Mouse (Mus musculus): ENCODE data around the gene Sfxn3. TPM values are rescaled to one million over a fixed set of nuclear protein-coding genes. Genes with fewer than 3 reads are reported as not detected.

Gene Sfxn3
- polyA plus RNA-seq, 1 experiment: 90.5 TPM

DNA sequence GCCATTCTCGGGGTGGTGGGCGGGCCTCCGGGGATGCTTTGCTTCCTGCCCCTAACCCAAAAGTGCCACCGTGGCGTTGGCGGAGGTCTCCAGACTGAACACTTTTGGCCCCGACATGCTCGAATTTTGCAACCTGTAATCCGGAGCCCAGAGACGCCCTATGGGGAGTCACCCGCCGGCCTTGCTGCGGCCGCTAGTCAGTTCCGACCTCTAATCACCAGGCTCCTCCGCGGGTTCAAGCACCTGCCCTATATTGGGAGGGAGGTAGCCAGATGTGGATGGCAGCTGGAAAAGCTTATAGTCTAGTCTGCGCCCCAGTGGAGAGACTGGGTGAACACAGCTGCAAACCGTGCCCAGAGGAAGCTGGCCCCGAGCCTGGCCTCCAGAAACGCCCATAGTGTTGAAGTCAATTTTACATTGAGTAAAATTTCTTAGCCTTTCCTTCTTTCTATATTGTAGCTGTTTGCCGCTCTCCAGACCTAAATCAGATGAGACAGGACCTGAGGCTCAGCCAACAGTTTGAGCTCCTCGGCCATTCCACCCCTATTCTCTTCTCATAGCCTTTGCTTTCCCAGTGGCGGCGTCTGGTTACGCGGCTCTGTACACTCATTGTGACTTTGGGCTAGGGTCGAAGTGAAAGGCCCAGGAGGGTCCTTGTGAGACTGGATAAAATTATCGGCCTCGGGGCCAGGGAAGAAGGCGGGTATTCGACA is 28.2 kb downstream of the Sfxn3 start:
- H3K27ac ChIP-seq (ENCODE audit: insufficient read depth, low read length): peak overlapping the region; percentile 65
- H3K4me1 ChIP-seq (ENCODE audit: control insufficient read depth, insufficient read depth, low read length): peaks cover 7% of the 10 kb centered on the region; the same call in 1 of the 2 replicates
- H3K4me3 ChIP-seq (replicated peaks; ENCODE audit: insufficient read depth, low read depth, low read length): peak overlapping the region; percentile 89
- DNase-seq: peak in 1 of 2 experiments; percentile 41
- WGBS: 6% methylated on average over 32 of the region's 32 CpGs
- H3K27me3 ChIP-seq (ENCODE audit: control insufficient read depth, insufficient read depth, low read length): no peaks in the 10 kb centered on the region
- TF ChIP-seq POLR2A (IDR thresholded peaks at IDR 0.05; ENCODE audit: borderline replicate concordance, insufficient read depth, low read length) (no peak), CTCF (IDR thresholded peaks at IDR 0.05; ENCODE audit: borderline replicate concordance, insufficient read depth, low read depth, low read length) (no peak)

DNA sequence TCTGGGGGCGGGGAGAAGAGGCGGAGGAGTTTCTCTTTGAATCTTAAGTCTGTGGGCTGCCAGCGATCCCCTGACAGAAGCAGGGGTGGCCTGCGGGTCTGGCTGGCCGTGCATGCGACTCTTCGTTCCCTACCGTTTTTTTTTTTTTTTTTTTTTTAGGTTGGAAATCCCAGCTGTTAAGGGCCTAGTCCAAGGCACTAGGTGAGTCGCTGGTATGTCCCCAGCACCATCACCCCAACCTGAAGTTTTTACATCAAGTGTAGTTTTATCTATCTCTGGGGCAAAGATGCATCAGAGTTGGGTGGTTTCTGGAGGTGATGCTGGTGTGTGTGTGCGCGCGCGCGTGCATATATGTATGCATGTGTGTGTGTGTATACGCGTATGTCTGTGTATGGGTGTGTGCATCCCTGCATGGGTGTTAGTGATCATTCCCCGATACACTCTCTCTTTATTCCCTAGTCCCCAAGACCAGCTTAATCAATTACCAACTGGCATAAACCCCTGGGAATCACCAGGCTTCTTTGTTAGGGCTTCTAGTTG is 28.8 kb downstream of the Sfxn3 start:
- Histone ChIP-seq H3K4me1 (ENCODE audit: control insufficient read depth, insufficient read depth, low read length) (peaks cover 11% of the 10 kb centered on the region; the same call in 1 of the 2 replicates), H3K4me3 (replicated peaks; ENCODE audit: insufficient read depth, low read depth, low read length) (peak overlapping the region; percentile 47), H3K27me3 (ENCODE audit: control insufficient read depth, insufficient read depth, low read length) (no peaks in the 10 kb centered on the region), H3K27ac (ENCODE audit: insufficient read depth, low read length) (no peak overlapping the region; the same call in 1 of the 2 replicates)
- WGBS: 42% methylated on average over 17 of the region's 17 CpGs
- TF ChIP-seq CTCF (IDR thresholded peaks at IDR 0.05; ENCODE audit: borderline replicate concordance, insufficient read depth, low read depth, low read length): no peak
- no peak for DNase-seq

DNA sequence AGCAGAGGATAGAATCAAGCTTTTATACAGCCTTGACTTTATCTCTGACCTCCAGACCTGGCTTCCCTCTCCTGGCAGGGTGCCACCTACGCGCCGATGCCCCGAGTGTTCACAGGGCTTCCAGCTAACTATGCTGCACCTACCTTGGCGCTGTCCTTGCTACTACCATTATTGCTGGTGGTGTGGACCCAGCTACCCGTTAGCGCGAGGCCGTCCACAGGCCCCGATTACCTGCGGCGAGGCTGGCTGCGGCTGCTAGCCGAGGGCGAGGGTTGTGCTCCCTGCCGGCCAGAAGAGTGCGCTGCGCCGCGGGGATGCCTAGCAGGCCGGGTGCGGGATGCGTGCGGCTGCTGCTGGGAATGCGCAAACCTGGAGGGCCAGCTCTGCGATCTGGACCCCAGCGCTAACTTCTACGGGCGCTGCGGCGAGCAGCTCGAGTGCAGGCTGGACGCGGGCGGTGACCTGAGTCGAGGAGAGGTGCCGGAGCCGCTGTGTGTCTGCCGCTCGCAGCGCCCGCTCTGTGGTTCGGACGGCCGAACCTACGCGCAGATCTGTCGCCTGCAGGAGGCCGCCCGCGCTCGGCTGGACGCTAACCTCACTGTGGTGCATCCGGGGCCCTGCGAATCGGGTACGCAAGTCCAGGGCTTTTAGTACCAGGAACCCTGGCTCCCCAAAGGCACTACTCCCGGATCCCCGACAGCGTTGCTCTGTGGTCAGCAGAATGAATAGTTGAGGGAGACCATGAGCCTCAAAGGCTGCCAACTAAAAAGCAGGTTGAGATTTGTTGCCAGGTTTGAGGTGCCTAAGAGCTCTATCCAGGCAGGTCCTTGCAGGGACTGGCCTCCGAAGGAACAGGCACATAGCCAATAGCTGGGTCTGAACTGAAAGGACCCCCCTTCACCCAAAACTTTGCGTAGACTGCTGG is 29.5 kb downstream of the Sfxn3 start:
- peaks cover 12% of the 10 kb centered on the region; the same call in 1 of the 2 replicates for H3K4me1 ChIP-seq (ENCODE audit: control insufficient read depth, insufficient read depth, low read length)
- WGBS: 2% methylated on average over 62 of the region's 62 CpGs
- DNase-seq: peak; percentile 78 to 84
- 0 out of 2 replicates have a peak, but pooled peaks have one; percentile 17 for TF ChIP-seq POLR2A (IDR thresholded peaks at IDR 0.05; ENCODE audit: borderline replicate concordance, insufficient read depth, low read length)
- TF ChIP-seq CTCF (IDR thresholded peaks at IDR 0.05; ENCODE audit: borderline replicate concordance, insufficient read depth, low read depth, low read length): peak; percentile 18; the same call in 1 of the 2 replicates
- H3K27ac ChIP-seq (ENCODE audit: insufficient read depth, low read length): peak overlapping the region; percentile 58
- no peaks in the 10 kb centered on the region for H3K27me3 ChIP-seq (ENCODE audit: control insufficient read depth, insufficient read depth, low read length)
- peak overlapping the region; percentile 47 for H3K4me3 ChIP-seq (replicated peaks; ENCODE audit: insufficient read depth, low read depth, low read length)

DNA sequence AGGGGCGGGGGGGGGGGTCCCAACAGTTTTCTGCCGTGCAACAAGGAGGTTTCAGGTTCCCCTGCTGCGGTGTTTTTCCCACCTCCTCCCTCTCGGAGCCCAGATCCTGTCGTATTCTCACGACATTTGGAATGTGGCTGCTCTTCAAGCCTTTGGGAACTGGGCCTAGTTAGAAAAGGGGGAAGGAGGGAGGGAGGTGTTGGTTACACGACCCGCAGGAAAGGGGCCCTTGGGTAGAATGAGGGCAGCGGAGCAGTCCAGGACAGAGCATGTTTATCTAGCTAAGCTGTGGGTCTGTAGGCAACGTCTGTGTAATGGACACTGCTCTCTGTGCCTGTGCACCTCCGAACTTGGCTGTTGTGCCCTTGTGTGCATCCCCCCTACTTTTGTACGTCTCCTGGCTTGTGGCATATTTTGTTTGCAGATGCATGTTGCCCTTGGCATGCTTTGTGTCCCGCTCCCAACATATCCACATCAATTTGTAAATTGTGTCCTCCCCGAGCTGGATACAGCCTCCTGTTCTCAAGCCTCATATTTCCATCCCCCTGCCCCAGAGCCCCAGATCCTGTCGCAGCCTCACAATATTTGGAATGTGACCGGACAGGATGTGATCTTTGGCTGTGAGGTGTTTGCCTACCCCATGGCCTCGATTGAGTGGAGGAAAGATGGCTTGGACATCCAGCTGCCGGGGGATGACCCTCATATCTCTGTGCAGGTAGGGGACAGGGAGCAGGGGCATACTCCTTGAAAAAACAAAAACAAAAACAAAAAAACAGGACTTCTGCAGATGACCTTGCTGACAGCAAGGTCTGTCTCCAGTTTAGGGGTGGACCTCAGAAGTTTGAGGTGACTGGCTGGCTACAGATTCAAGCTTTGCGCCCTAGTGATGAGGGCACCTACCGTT is 30.7 kb downstream of the Sfxn3 start:
- Histone ChIP-seq H3K4me3 (replicated peaks; ENCODE audit: insufficient read depth, low read depth, low read length) (no peak overlapping the region), H3K27ac (ENCODE audit: insufficient read depth, low read length) (no peak overlapping the region), H3K27me3 (ENCODE audit: control insufficient read depth, insufficient read depth, low read length) (no peaks in the 10 kb centered on the region), H3K4me1 (ENCODE audit: control insufficient read depth, insufficient read depth, low read length) (peaks cover 12% of the 10 kb centered on the region; the same call in 1 of the 2 replicates)
- WGBS: 58% methylated on average over 20 of the region's 20 CpGs
- peak in 1 of 2 experiments; percentile 28 for DNase-seq
- TF ChIP-seq POLR2A (IDR thresholded peaks at IDR 0.05; ENCODE audit: borderline replicate concordance, insufficient read depth, low read length) (no peak), CTCF (IDR thresholded peaks at IDR 0.05; ENCODE audit: borderline replicate concordance, insufficient read depth, low read depth, low read length) (no peak)

DNA sequence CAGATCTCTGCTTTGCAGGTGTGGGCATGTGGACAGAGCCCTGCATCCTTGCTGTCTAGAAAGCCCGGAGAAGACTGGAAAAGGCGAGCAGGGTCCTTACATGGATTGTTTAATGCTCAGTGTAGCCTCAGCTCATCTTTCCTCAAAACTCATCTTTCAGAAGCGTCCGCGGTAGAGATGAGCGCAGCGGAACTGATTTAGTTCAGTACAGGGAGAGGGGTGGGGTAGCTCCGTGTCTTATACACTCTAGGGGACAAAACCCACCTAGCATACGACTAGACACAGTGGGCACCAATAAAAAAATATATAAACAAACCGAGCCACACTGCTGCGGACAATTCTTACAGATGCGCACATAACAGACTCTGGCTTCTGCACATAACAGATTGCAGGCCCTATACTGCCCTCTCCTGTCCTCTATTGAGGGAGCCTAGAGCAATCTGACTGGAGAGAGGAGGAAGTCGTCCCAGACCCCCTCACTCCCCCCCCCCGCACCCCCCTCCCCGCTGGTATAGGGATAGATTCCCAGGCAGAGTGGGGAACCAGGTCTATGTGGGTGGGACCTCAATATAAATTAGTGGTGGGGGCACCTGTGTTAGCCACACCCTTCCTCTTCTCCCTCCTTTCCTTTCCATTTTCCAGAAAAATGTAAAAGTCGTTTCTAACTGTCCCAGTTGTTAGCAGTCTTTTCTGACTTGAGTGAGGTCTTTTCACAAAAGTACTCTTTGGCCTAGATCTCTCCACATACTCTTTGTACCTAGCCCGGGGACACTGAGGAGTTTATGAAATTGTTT is 31.9 kb downstream of the Sfxn3 start:
- peak; percentile 35; the same call in 1 of the 2 replicates for TF ChIP-seq CTCF (IDR thresholded peaks at IDR 0.05; ENCODE audit: borderline replicate concordance, insufficient read depth, low read depth, low read length)
- TF ChIP-seq POLR2A (IDR thresholded peaks at IDR 0.05; ENCODE audit: borderline replicate concordance, insufficient read depth, low read length): no peak

DNA sequence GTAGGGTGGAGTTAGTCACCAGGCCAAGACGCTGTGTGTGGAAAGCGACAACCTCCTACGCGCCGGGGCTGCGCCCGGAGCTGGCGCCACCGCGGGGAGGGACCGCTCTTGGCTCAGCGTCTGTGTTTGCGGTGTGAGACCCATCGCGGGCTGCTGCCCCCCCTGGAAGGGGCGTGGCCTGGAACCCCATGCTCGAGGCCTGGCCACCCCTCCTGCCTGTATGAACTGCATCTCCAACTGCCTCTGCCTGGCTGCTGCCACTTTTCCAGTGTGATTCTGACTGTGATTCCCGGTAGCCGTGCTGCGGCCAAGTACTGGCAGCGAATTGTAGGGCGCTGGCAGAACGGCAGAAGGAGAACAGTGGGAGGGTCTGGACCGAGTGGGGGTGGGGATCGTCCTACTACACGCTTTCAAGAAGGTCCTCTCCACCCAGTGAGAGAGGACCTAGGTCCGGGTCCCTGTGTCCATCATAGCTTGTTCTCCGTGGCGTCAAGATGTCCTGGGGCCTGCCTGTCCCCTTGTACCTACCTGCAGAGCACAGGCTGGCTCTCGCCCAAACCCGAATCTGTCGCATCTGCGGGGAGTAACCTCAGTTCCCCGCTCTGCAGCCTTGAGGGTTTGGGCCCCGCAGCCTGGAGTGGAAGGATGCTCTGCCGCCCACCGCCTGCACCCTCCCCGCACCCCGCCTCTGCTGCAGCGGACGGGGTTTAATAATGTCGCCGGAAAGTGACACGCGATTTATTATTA is 32.6 kb downstream of the Sfxn3 start:
- TF ChIP-seq POLR2A (IDR thresholded peaks at IDR 0.05; ENCODE audit: borderline replicate concordance, insufficient read depth, low read length) (peak; percentile 58; the same call in 1 of the 2 replicates), CTCF (IDR thresholded peaks at IDR 0.05; ENCODE audit: borderline replicate concordance, insufficient read depth, low read depth, low read length) (0 out of 2 replicates have a peak, but pooled peaks have one; percentile 9)
- Histone ChIP-seq H3K27ac (ENCODE audit: insufficient read depth, low read length) (peak overlapping the region; percentile 81), H3K4me3 (replicated peaks; ENCODE audit: insufficient read depth, low read depth, low read length) (peak overlapping the region; percentile 48), H3K27me3 (ENCODE audit: control insufficient read depth, insufficient read depth, low read length) (no peaks in the 10 kb centered on the region), H3K4me1 (ENCODE audit: control insufficient read depth, insufficient read depth, low read length) (peaks cover 12% of the 10 kb centered on the region; the same call in 1 of the 2 replicates)
- peak; percentile 78 to 80 for DNase-seq
- WGBS: under 1% methylated on average over 45 of the region's 45 CpGs

More for the DNA sequence above, 31.9 kb downstream of the Sfxn3 start:
- H3K27ac ChIP-seq (ENCODE audit: insufficient read depth, low read length): peak overlapping the region; percentile 81; the same call in 1 of the 2 replicates
- 32% methylated on average over 17 of the region's 17 CpGs for WGBS
- H3K4me1 ChIP-seq (ENCODE audit: control insufficient read depth, insufficient read depth, low read length): peaks cover 12% of the 10 kb centered on the region; the same call in 1 of the 2 replicates
- H3K4me3 ChIP-seq (replicated peaks; ENCODE audit: insufficient read depth, low read depth, low read length): peak overlapping the region; percentile 48
- peak; percentile 37 to 44 for DNase-seq
- H3K27me3 ChIP-seq (ENCODE audit: control insufficient read depth, insufficient read depth, low read length): no peaks in the 10 kb centered on the region
